Mouse (Mus musculus): ENCODE results near the gene Snx17.

GRCm38 (mm10) chr5:31183678-31184077, 9.3 kb upstream of the Snx17 start:
- TF ChIP-seq GATA1 (IDR thresholded peaks at IDR 0.05; ENCODE audit: low read length), result no peak
- TF ChIP-seq TAL1 (IDR thresholded peaks at IDR 0.05; ENCODE audit: low read length), result peak; percentile 26; the same call in 1 of the 3 replicates

All from erythroblast, embryonic 14.5 days (primary cell).